Mouse (Mus musculus) right cerebral cortex, postnatal 4 days (tissue): Measurements from ENCODE around the gene Taf1.

Experiments
- DNase-seq: peaks from one replicate; pipeline ENCODE4 v3.0.0-alpha.2; 2022

Taf1 gene

DNA sequence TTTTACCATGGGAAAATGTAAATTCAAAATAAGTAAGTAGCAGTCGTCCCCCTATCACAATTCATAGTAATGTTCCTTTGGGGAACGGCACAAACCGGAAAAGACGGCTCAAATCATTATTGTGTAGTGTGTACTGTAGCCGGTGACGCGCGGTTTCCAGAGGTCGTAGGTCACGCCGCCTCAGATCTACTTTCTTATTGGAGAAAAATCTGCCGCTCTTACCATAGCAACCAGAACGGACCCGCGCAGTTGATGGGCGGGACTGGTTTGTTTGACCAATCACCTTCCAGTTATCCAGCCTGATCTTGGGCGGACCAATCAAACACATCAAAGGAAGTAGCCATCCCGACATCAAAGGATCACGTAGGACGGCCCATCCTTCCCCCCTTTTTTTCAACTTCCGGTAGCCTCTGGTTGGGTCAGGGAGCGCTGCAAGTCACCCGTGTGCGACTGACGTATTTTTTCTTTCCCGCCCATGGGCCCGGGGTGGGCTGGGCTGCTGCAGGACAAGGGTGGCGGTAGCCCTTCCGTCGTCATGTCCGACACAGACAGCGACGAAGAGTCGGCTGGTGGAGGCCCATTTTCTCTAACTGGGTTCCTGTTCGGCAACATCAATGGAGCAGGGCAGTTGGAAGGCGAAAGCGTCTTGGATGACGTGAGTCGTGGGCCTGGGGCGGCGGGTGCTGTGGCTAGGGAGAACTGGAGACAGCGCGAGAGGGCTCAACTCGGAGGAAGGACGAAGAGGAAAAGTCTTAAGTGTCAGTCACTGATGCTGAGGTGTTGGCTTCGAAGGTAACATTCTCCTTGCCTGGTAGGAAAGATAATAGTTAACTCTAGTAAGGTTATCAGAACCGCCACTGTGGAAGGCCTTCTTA lies at the start of gene Taf1:
Gene Taf1, plus strand, starts transcription at position 388 of the 875 bp plus-strand sequence.
- DNase-seq: peak; percentile 85

DNA sequence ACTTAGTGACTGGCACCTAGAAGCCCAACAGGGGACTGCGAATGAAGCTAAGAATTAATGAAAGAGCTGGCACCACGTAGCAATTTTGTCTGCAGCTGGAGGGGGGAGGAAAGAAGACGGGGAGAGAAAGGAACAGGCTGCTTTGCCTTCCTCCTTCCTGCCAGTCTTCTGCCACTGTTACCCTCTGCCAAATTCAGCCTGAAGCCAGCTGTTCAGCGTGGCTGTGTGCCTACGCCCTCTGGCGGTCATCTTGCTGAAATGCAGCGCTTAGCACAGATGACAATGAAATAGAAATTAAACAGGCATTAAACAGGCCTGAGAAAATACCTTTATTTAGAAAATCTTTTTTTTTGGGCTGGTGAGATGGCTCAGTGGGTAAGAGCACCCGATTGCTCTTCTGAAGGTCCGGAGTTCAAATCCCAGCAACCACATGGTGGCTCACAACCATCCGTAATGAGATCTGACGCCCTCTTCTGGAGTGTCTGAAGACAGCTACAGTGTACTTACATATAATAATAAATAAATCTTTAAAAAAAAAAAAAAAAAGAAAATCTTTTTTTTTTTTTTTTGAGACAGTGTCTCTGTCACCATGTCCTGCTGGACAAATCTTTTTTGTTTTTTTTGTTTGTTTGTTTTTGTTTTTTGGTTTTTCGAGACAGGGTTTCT lies 45.9 kb upstream of the Taf1 start:
- DNase-seq: peak; percentile 26

GRCm38 (mm10) chrX:101504636-101505035 lies 27.9 kb upstream of the Taf1 start:
- peak; percentile 25 for DNase-seq

DNA sequence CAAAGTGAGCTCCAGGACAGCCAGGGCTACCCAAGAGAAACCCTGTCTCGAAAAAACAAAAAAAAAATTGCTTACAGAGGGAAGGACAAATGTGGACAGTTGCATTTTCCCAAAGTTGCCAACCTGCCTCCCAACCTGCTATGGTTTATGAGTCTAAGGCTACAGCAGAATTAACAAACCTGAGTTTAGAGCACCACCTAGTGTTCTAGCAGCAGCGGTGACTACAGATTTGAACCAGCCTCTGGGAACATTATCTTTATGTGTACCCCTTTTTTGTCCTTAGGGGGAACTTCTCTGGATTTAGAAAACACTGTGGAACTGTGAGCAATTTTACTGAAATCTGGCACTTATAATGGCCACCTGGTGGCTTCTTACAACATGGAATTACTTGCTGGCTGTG lies 16.8 kb upstream of the Taf1 start:
- DNase-seq: no peak

DNA sequence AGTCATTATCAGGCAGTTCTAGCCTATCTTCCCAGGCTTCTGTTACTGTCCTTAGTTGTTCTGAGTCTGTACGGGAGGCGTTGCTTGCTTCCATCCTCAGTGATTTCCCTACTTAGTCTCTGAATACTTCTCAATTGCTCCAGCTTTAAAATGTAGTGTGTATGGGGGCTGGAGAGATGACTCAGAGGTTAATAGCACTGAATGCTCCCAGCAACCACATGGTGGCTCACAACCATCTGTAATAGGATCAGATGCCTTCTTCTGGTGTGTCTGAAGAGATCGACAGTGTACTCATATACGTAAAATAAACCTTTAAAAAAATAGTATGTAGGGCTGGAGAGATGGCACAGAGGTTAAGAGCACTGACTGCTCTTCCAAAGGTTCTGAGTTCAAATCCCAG lies 14.5 kb upstream of the Taf1 start:
- no peak for DNase-seq

DNA sequence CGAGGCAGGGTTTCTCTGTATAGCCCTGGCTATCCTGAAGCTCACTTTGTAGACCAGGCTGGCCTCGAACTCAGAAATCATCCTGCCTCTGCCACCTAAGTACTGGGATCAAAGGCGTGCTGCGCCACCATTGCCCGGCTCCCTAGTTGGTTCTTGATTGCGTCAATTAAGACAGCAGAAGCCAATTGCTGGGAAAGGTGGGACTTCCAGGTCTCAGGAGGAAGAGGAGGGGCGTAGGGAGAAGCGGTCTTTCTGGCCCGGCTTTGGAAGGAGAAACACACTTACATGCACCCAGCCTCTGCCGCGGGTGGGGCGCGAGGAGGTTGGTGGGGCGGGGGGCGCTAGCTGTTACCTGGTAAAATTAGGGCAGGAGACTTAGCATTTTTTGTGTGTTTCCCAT lies 10.5 kb upstream of the Taf1 start:
- DNase-seq: no peak

DNA sequence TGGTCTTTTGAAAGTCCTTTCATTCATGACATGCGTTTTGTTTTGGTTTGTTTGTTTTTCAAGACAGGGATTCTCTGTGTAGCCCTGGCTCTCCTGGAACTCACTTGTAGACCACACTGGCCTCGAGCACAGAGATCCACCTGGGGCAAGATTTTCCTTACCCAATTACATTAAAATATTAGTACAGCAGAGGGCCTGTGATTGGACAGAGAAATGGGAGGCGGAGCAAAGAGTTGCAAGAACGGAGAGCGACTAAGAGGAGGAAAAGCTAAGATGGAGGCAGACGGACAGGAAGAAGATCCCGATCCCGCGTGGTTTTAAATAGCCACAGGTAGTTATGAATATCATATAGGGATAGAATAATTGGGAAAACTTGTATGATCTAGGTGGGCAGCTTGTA lies 5.2 kb upstream of the Taf1 start:
- DNase-seq: no peak

- DNase-seq: no peak
Observed at GRCm38 (mm10) chrX:101585455-101585854, 52.9 kb downstream of the Taf1 start.

DNA sequence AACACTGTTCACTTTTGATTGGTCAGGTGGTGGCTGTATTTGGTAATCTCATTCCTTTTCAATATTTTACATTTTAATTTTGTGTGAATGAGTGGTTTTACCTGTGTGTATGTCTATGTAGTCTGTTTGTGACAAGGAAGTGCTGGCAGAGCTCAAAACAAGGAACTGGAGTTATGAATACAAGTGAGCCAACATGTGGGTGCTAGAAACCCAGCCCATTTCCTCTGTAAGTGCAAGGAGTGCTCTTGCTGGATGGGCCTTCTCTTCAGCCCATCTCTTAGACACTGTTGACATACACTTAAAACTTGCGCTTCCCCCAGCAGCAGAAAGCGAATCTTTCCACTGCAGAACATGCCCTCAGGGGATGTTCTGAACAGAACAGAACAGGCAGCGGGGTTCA lies 83.6 kb downstream of the Taf1 start:
- no peak for DNase-seq

DNA sequence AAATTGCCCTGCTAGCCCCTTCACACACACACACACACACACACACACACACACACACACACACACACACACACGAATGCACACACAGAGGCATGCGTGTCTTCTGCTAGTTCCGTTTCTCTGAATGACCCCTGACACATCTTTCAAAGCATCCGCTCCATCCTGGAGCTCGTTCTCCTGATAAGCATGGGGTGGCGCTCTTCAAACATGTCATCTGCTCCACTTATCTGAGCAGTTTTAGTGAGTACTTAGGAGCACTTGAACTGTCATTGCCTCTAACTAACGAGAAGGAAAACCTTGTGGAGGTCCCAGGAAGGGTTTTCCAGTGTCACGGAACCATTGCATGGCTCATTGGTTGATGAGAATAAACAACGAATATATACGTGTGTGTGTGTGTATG lies 85.4 kb downstream of the Taf1 start:
- no peak for DNase-seq

DNA sequence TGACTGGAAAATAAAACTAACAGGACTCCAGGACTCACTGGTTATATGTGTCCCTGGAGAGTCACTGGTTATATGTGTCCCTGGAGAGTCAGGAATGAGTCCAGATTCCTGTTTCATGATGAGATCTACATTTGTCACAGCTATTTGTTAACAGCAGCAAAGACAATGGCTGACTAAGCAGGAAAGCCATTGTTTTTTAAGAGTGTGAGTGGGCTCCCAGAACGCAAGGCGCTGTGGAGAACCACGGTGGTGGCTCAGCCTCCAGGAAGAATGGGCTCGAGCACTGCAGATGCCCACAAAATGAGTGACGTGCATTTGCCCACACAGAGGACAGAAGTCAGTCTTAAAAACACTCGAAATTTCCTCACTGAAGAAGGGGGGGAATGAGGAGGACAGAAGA lies 87.8 kb downstream of the Taf1 start:
- DNase-seq: no peak

DNA sequence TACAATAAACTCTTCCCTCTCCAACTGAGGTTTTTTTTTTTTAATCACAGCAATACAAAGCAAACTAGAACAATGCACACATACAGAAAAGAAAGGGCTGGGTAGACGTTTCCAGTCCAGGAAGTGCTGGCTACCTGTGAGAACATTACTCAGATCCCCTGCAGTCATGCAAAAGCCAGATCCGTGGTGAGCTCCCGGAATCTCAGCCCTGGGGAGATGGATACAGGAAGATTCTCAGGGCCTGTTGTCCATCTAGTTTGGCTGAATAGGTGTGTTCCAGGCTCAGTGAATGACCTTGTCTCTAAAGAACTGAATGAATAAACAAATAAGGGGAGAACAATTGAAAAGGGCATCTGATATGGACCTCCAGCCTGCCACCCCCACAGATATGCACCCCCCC lies 90.0 kb downstream of the Taf1 start:
- no peak for DNase-seq

DNA sequence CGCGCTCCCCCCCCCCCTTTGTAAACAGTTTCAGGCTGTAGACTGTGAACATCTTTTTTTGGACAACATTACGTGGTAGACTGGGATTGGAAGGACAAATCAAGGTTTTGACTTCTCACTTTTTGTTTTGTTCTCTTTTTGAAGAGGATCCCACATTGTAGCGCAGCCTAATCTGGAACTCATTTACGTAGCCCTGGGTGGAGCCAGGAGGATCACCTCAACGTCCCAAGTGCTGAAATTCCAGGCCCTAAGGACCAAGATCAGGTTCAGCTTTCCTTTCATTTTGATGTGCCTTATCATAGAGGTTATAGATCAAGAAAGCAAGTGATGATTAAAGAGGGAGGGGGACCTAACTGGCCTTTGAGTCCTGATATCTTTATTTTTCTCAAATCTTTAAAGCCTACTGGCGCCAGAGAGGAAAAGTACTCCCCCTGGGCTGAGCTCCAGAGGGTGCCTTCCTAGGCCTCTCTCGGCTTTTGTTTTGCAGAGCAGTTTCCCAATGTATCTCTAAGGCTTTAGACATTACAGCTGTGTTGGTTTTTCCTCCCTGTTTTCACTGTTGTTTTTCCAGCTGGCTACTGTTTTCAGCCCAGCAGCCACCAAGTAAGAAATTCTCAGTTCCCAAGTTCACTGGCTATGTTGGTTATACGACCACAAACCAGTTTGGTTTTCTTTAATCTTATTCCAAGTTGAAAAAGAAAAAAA lies 104.4 kb downstream of the Taf1 start:
- no peak for DNase-seq

DNA sequence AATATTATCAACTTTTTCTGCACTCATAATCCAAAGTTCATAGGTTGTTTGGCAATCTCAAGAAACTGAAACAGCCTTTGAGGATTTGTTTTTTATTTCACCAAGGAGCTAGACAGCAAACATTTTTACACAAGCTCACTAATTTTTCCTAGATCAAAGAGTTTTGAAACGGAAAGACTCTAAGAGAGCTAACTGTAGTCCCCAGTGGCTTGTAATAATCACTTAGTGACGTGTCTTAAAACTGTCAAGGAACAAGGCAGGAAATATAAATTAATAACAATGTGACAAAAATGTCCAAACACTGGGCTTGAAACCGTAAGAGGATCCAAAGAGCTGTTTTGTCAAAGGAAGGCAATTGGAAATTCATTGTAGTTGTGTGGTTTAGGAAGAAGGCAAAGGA lies 106.3 kb downstream of the Taf1 start:
- DNase-seq: no peak

DNA sequence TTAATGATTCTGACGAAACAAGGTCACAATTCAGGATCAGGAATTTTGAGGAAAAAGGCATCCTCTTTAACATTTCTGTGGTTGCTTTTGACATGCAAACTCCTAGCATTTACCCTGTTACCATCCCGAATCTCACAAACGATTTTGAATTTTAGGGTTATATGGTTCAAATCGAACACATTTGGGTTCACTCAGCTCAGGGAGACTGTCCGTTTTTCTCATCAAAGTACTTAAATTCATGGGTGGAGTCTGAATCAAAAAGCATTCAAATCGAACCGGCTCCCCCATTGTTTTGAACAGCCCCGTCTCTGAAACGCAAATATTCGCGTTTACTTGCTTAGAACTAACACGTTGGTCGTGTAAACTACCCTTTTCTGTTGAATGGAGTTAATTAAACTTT lies 106.8 kb downstream of the Taf1 start:
- DNase-seq: no peak

DNA sequence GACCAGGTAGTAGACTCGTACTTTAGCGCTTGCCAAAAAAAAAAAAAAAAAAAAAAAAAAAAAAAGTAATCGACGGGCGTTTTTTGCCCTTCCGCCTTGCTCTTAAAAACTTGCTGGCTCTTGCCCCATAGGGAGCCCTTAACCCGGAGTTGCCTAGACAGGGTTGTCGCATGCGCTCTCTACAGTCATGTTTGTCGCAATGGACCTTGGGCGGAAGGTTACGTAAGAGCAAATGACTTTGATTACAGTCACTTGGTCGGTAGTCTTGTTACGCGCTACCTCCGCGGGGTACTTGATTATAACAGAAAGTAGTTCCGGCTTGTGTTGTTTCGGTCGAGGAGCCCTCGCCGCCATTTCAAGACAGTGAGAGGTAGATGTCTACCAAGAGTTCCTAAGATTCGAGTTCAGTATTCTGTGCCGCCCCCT lies 107.2 kb downstream of the Taf1 start, which contains the start of gene Ogt:
Gene Ogt, plus strand, starts transcription at position 320 of the 426 bp plus-strand sequence.
- DNase-seq: peak; percentile 74

GRCm38 (mm10) chrX:101640194-101641160 lies 107.9 kb downstream of the Taf1 start:
- DNase-seq: peak; percentile 24

GRCm38 (mm10) chrX:101641161-101641530 lies 108.6 kb downstream of the Taf1 start:
- no peak for DNase-seq

- no peak for DNase-seq
Observed at GRCm38 (mm10) chrX:101642091-101642490, 109.6 kb downstream of the Taf1 start.

- DNase-seq: no peak
Observed at GRCm38 (mm10) chrX:101645286-101645685, 112.8 kb downstream of the Taf1 start.

DNA sequence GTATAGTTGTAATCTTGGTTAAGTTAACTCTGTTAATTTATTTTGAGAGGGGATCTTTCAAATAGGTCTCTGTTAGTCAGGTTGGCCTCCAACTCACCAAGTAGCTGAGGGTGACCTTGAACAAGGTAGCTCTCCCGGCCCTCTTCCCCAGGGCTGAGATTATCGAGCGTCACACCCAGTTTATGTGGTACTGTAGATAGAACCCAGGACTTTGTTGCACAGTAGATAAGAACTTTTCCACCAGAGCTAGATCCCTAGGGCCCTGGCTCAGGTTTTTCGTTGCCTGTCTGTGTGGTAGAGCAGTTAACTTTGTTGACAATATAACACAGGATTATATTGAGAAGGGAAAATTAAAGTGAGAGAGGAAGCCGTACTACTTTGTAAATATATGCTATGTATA lies 114.1 kb downstream of the Taf1 start:
- no peak for DNase-seq
